Mouse (Mus musculus) right cerebral cortex, postnatal 36 days (tissue): ENCODE measurements around the gene Entpd5.

Experiments
- DNase-seq, 2 experiments: peaks; one replicate each; pipeline ENCODE4 v3.0.0; 2022; ENCODE audit warnings: low spot score in 2 of 2, mixed read lengths in 1 of 2

Entpd5 gene

GRCm38 (mm10) chr12:84408819-84409507 is at the start of gene Entpd5, which contains the start of gene Bbof1:
Entpd5 (minus strand) TSS chr12:84409029.
Bbof1 (plus strand) TSS chr12:84409071.
- DNase-seq, result peak; percentile 85 to 87

GRCm38 (mm10) chr12:84456911-84457310 is 48.1 kb upstream of the Entpd5 start:
- no peak for DNase-seq

- DNase-seq, result no peak
Measured at GRCm38 (mm10) chr12:84451801-84452200, 43.0 kb upstream of the Entpd5 start.

- DNase-seq, result peak; percentile 98 to 99
Measured at GRCm38 (mm10) chr12:84450718-84451646, 42.2 kb upstream of the Entpd5 start, which contains the start of the genes Aldh6a1 and Lin52. Aldh6a1 (minus strand) TSS chr12:84451004. Lin52 (plus strand) TSS chr12:84451422.

GRCm38 (mm10) chr12:84450351-84450717 is 41.5 kb upstream of the Entpd5 start:
- peak in 1 of 2 experiments; percentile 30 for DNase-seq

- DNase-seq, result no peak
Measured at GRCm38 (mm10) chr12:84449887-84450286, 41.1 kb upstream of the Entpd5 start.

GRCm38 (mm10) chr12:84448181-84448580 is 39.4 kb upstream of the Entpd5 start:
- DNase-seq, result no peak

GRCm38 (mm10) chr12:84447386-84447785 is 38.6 kb upstream of the Entpd5 start:
- DNase-seq, result no peak

GRCm38 (mm10) chr12:84442526-84442925 is 33.7 kb upstream of the Entpd5 start:
- no peak for DNase-seq

- DNase-seq, result no peak
Measured at GRCm38 (mm10) chr12:84438697-84439096, 29.9 kb upstream of the Entpd5 start.

GRCm38 (mm10) chr12:84429825-84430224 is 21.0 kb upstream of the Entpd5 start:
- DNase-seq, result no peak

- no peak for DNase-seq
Measured at GRCm38 (mm10) chr12:84423990-84424389, 15.2 kb upstream of the Entpd5 start.

- no peak for DNase-seq
Measured at GRCm38 (mm10) chr12:84417605-84417922, 8.7 kb upstream of the Entpd5 start.

GRCm38 (mm10) chr12:84416834-84417604 is 8.2 kb upstream of the Entpd5 start, which contains the start of gene Rnf113a2:
Rnf113a2 (plus strand) TSS chr12:84417196.
- DNase-seq, result peak; percentile 74 to 79

GRCm38 (mm10) chr12:84407874-84408818 is 683 bp downstream of the Entpd5 start:
- DNase-seq, result peak; percentile 8 to 25

- DNase-seq, result no peak
Measured at GRCm38 (mm10) chr12:84407259-84407658, 1.6 kb downstream of the Entpd5 start.

- no peak for DNase-seq
Measured at GRCm38 (mm10) chr12:84404541-84404940, 4.3 kb downstream of the Entpd5 start.

- no peak for DNase-seq
Measured at GRCm38 (mm10) chr12:84402923-84403322, 5.9 kb downstream of the Entpd5 start.

GRCm38 (mm10) chr12:84400653-84401052 is 8.2 kb downstream of the Entpd5 start:
- DNase-seq, result no peak

GRCm38 (mm10) chr12:84400068-84400467 is 8.8 kb downstream of the Entpd5 start:
- no peak for DNase-seq

- DNase-seq, result no peak
Measured at GRCm38 (mm10) chr12:84399663-84400062, 9.2 kb downstream of the Entpd5 start.
